Mouse (Mus musculus) stomach, postnatal 0 days (tissue): ENCODE measurements at regions not wholly inside any gene's neighbourhood (a gene's known extent, or its start where the extent isn't known, plus 50 kb on each side); places are given as distances from the start of the nearest gene placed in this dataset.

Source experiments
- ATAC-seq: fragments of 200-750 bp; cut with Nextera tagmentation; 2 replicates; pipeline ENCODE4 v1.8.0; 2017; ENCODE audit not compliant: low FRiP score, low TSS enrichment
- DNase-seq: peaks from one replicate; pipeline ENCODE4 v3.0.0-alpha.2; 2016; ENCODE audit warnings: low spot score
- H3K27ac ChIP-seq: fragments of 300-500 bp; sonication (generic); replicated peaks from 2 replicates; pipeline ENCODE4 v1.5.1; 2014; ENCODE audit warnings: mild to moderate bottlenecking, control low read depth
- H3K27me3 ChIP-seq: fragments of 300-500 bp; sonication (generic); 2 replicates; pipeline ENCODE4 v1.6.1; 2014; ENCODE audit warnings: low read length; ENCODE audit not compliant: control insufficient read depth, insufficient read depth
- H3K36me3 ChIP-seq: fragments of 300-500 bp; sonication (generic); 2 replicates; pipeline ENCODE4 v1.6.1; 2014; ENCODE audit warnings: low read length, mixed read lengths; ENCODE audit not compliant: control insufficient read depth, insufficient read depth
- H3K4me1 ChIP-seq: fragments of 300-500 bp; sonication (generic); replicated peaks from 2 replicates; pipeline ENCODE4 v1.6.1; 2014; ENCODE audit warnings: antibody characterized with exemption; ENCODE audit not compliant: control insufficient read depth, insufficient read depth
- H3K4me2 ChIP-seq: fragments of 300-500 bp; sonication (generic); replicated peaks from 2 replicates; pipeline ENCODE4 v1.6.1; 2014; ENCODE audit warnings: low read depth, mild to moderate bottlenecking, control low read depth, moderate library complexity
- H3K4me3 ChIP-seq: fragments of 300-500 bp; sonication (generic); 2 replicates; pipeline ENCODE4 v1.5.1; 2014; ENCODE audit warnings: low read depth, low read length, control low read depth
- H3K9ac ChIP-seq: fragments of 300-500 bp; sonication (generic); 2 replicates; pipeline ENCODE4 v1.6.1; 2014; ENCODE audit warnings: mild to moderate bottlenecking, low read length, control low read depth, mixed read lengths
- H3K9me3 ChIP-seq: fragments of 300-500 bp; sonication (generic); 2 replicates; pipeline ENCODE4 v1.6.1; 2016; ENCODE audit warnings: low read length; ENCODE audit not compliant: control insufficient read depth
- CTCF ChIP-seq: IDR thresholded peaks from 2 replicates; pipeline ENCODE4 v1.5.1; 2016; ENCODE audit warnings: antibody characterized with exemption, low read depth, mild to moderate bottlenecking, moderate library complexity
- EP300 ChIP-seq: optimal IDR thresholded peaks from 2 replicates; pipeline ENCODE3; 2016; ENCODE audit warnings: antibody characterized with exemption
- WGBS: fragments of 180-500 bp; shearing (Covaris S2); extraction: QIAGEN DNeasy Blood & Tissue Kit; methylation state at CpG from one replicate; pipeline ENCODE4 v1.1.7; 2014; 5-methylcytosine and 5-hydroxymethylcytosine counted together

GRCm38 (mm10) chr16:76104673-76105072 lies 82.6 kb upstream of the Samsn1 start:
- Histone ChIP-seq H3K4me3 (no peak overlapping the region), H3K9me3 (no peaks in the 10 kb centered on the region), H3K36me3 (no peaks in the 10 kb centered on the region), H3K27ac (no peak overlapping the region), H3K4me1 (no peaks in the 10 kb centered on the region), H3K9ac (no peak overlapping the region), H3K4me2 (no peak overlapping the region), H3K27me3 (no peaks in the 10 kb centered on the region)
- no peak for ATAC-seq
- WGBS, result 87% methylated on average over 6 of the region's 6 CpGs
- no peak for DNase-seq
- TF ChIP-seq EP300 (no peak), CTCF (no peak)

- no peaks in the 10 kb centered on the region for H3K27me3 ChIP-seq
- H3K9me3 ChIP-seq, result no peaks in the 10 kb centered on the region
- no peaks in the 10 kb centered on the region for H3K4me1 ChIP-seq
- 66% methylated on average over 3 of the region's 3 CpGs for WGBS
- H3K27ac ChIP-seq, result no peak overlapping the region
- DNase-seq (no peak), ATAC-seq (no peak)
- no peak overlapping the region for H3K9ac ChIP-seq
- no peaks in the 10 kb centered on the region for H3K36me3 ChIP-seq
- TF ChIP-seq EP300 (no peak), CTCF (no peak)
- no peak overlapping the region for H3K4me2 ChIP-seq
- no peak overlapping the region for H3K4me3 ChIP-seq
These were observed 79.7 kb upstream of the Samsn1 start for GRCm38 (mm10) chr16:76101773-76102172.

- no peaks in the 10 kb centered on the region for H3K36me3 ChIP-seq
- 73% methylated on average over 9 of the region's 9 CpGs for WGBS
- no peak overlapping the region for H3K4me2 ChIP-seq
- no peak overlapping the region for H3K4me3 ChIP-seq
- H3K9me3 ChIP-seq, result no peaks in the 10 kb centered on the region
- TF ChIP-seq EP300 (no peak), CTCF (no peak)
- ATAC-seq, result no peak
- H3K9ac ChIP-seq, result no peak overlapping the region
- H3K27ac ChIP-seq, result no peak overlapping the region
- DNase-seq, result no peak
- H3K4me1 ChIP-seq, result no peaks in the 10 kb centered on the region
- no peaks in the 10 kb centered on the region for H3K27me3 ChIP-seq
These were observed 75.7 kb upstream of the Samsn1 start for GRCm38 (mm10) chr16:76097808-76098207.

- no peaks in the 10 kb centered on the region for H3K27me3 ChIP-seq
- no peak for ATAC-seq
- TF ChIP-seq EP300, result no peak
- H3K4me1 ChIP-seq, result no peaks in the 10 kb centered on the region
- H3K4me2 ChIP-seq, result no peak overlapping the region
- H3K4me3 ChIP-seq, result no peak overlapping the region
- no peak for DNase-seq
- no peaks in the 10 kb centered on the region for H3K9me3 ChIP-seq
- H3K27ac ChIP-seq, result no peak overlapping the region
- H3K36me3 ChIP-seq, result no peaks in the 10 kb centered on the region
- H3K9ac ChIP-seq, result no peak overlapping the region
- 78% methylated on average over 4 of the region's 4 CpGs for WGBS
These were observed 74.3 kb upstream of the Samsn1 start for GRCm38 (mm10) chr16:76096363-76096762.

- Histone ChIP-seq H3K9me3 (no peaks in the 10 kb centered on the region), H3K36me3 (no peaks in the 10 kb centered on the region), H3K27ac (no peak overlapping the region), H3K4me1 (no peaks in the 10 kb centered on the region), H3K27me3 (no peaks in the 10 kb centered on the region), H3K9ac (no peak overlapping the region), H3K4me2 (no peak overlapping the region), H3K4me3 (no peak overlapping the region)
- ATAC-seq (no peak), DNase-seq (no peak)
- TF ChIP-seq EP300 (no peak), CTCF (no peak)
- WGBS, result 82% methylated on average over 4 of the region's 4 CpGs
These were observed 63.3 kb upstream of the Samsn1 start for GRCm38 (mm10) chr16:76085363-76085762.

DNA sequence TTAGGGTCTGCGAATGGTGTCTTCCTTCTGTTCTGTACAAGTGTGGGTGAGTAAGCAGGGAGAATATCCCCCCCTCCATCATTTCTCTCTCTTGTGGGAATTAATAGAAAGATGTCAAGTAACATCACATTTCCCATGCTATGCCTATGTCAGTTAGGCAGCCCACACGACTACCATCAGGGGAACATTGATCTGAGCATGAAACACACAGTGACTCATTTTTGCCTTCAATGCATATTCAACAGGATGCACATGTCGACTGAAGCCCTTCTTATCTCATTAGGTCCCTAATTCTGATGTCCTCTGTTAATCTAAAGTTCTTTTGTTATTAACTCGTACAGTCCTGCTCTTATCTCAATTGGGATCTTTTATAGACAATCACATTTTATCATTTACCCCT lies 60.4 kb upstream of the Samsn1 start:
- H3K27ac ChIP-seq, result no peak overlapping the region
- no peak for TF ChIP-seq CTCF
- no peak for TF ChIP-seq EP300
- H3K9me3 ChIP-seq, result no peaks in the 10 kb centered on the region
- H3K4me1 ChIP-seq, result no peaks in the 10 kb centered on the region
- H3K4me2 ChIP-seq, result no peak overlapping the region
- 72% methylated on average over 4 of the region's 4 CpGs for WGBS
- ATAC-seq, result no peak
- H3K4me3 ChIP-seq, result no peak overlapping the region
- H3K9ac ChIP-seq, result no peak overlapping the region
- H3K36me3 ChIP-seq, result no peaks in the 10 kb centered on the region
- no peak for DNase-seq
- no peaks in the 10 kb centered on the region for H3K27me3 ChIP-seq
